Mouse (Mus musculus) olfactory bulb, adult 2 months (tissue): ENCODE measurements around the gene Vangl1.

Experiments used
- CTCF ChIP-seq: fragments of 200-500 bp; IDR thresholded peaks from 2 replicates; pipeline ENCODE4 v1.5.1; 2012; ENCODE audit warnings: low read depth, mild to moderate bottlenecking, low read length, moderate library complexity; ENCODE audit not compliant: insufficient read depth
- POLR2A ChIP-seq: fragments of 200-500 bp; IDR thresholded peaks from 2 replicates; pipeline ENCODE4 v1.6.1; 2012; ENCODE audit warnings: mild to moderate bottlenecking, low read depth, low read length, moderate library complexity; ENCODE audit not compliant: insufficient read depth

DNA sequence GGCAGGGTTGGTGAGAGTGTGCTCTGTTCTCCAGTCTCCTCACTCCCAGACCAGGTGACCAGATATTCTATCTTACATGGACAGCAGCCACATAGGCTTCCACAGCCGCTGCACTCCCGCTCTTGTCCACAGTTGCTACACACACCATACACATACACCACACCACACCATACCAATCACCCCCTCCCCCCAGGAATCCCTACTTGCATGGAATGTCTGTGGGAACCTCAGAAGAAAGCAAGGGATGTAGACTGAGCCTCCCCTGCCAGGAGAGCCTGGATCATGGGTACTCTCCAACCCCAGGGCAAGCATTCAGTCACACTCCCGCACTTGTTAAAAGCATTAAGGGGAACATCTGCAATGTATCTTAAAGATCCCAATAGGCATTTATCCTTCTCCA lies 48.4 kb upstream of the Vangl1 start:
- TF ChIP-seq CTCF, result no peak
- TF ChIP-seq POLR2A, result no peak
